Comparison of ENCODE assay signal across 7 mouse cellular contexts in genomic region chr10:41518981-41519618, GRCm38 (mm10). TPM values are rescaled to one million over a fixed set of nuclear protein-coding genes. Genes with fewer than 3 reads are reported as not detected.
DNase-seq lines count a peak whose midpoint lies in the region; ATAC-seq and TF ChIP-seq lines count a peak whose summit lies in the region.

TSS of gene Cd164 (plus strand) at chr10:41519414.

- peak; percentile 94 for TF ChIP-seq POLR2A in kidney, adult 2 months (IDR thresholded peaks at IDR 0.05; ENCODE audit: low read depth, low read length)
- TF ChIP-seq POLR2A in spleen, adult 2 months (IDR thresholded peaks at IDR 0.05; ENCODE audit: low read depth, low read length): peak; percentile 98

- peak within 1 kb of the TSS; percentile 83 for H3K4me2 ChIP-seq in embryonic facial prominence, embryonic 12.5 days (replicated peaks)
- H3K4me2 ChIP-seq in limb, embryonic 12.5 days: peak within 1 kb of the TSS; percentile 78
- H3K4me2 ChIP-seq in midbrain, embryonic 15.5 days: peak within 1 kb of the TSS; percentile 66

- H3K4me1 ChIP-seq in embryonic facial prominence, embryonic 12.5 days: peaks cover 19% of the 10 kb centered on the region
- H3K4me1 ChIP-seq in kidney, adult 2 months (ENCODE audit: control insufficient read depth, insufficient read depth, low read length): peaks cover 10% of the 10 kb centered on the region; the same call in 1 of the 2 replicates
- H3K4me1 ChIP-seq in limb, embryonic 12.5 days (replicated peaks): peaks cover 24% of the 10 kb centered on the region
- H3K4me1 ChIP-seq in midbrain, embryonic 15.5 days: peaks cover 29% of the 10 kb centered on the region
- H3K4me1 ChIP-seq in spleen, adult 2 months (ENCODE audit: control insufficient read depth, insufficient read depth, insufficient read length): peaks cover 12% of the 10 kb centered on the region; the same call in 1 of the 2 replicates

- H3K9ac ChIP-seq in embryonic facial prominence, embryonic 12.5 days: peak within 1 kb of the TSS; percentile 93
- H3K9ac ChIP-seq in limb, embryonic 12.5 days (replicated peaks): peak within 1 kb of the TSS; percentile 95
- peak within 1 kb of the TSS; percentile 79 for H3K9ac ChIP-seq in midbrain, embryonic 15.5 days

- H3K9me3 ChIP-seq in embryonic facial prominence, embryonic 12.5 days: no peaks in the 10 kb centered on the region
- no peaks in the 10 kb centered on the region for H3K9me3 ChIP-seq in limb, embryonic 12.5 days
- no peaks in the 10 kb centered on the region for H3K9me3 ChIP-seq in midbrain, embryonic 15.5 days

- H3K27me3 ChIP-seq in embryonic facial prominence, embryonic 12.5 days: no peaks in the 10 kb centered on the region
- no peaks in the 10 kb centered on the region for H3K27me3 ChIP-seq in kidney, adult 2 months (replicated peaks; ENCODE audit: control insufficient read depth, insufficient read depth, low read length)
- no peaks in the 10 kb centered on the region for H3K27me3 ChIP-seq in limb, embryonic 12.5 days
- H3K27me3 ChIP-seq in midbrain, embryonic 15.5 days (replicated peaks): no peaks in the 10 kb centered on the region
- H3K27me3 ChIP-seq in spleen, adult 2 months (ENCODE audit: control insufficient read depth, insufficient read depth, low read length): no peaks in the 10 kb centered on the region

- no peak for TF ChIP-seq CTCF in kidney, adult 2 months (conservative IDR thresholded peaks at IDR 0.05; ENCODE audit: insufficient read depth, insufficient read length, low read depth, low read length)
- TF ChIP-seq CTCF in spleen, adult 2 months (IDR thresholded peaks at IDR 0.05; ENCODE audit: extremely low read depth, insufficient read depth, insufficient read length, insufficient replicate concordance): no peak

- ATAC-seq in embryonic facial prominence, embryonic 12.5 days (ENCODE audit: insufficient number of reproducible peaks, insufficient read depth, low FRiP score, low TSS enrichment): peak; percentile 92
- ATAC-seq in limb, embryonic 12.5 days (ENCODE audit: insufficient number of reproducible peaks, insufficient read depth, low FRiP score, low TSS enrichment, low read depth): peak; percentile 94
- peak; percentile 95 for ATAC-seq in midbrain, embryonic 15.5 days (replicated peaks)

- H3K36me3 ChIP-seq in embryonic facial prominence, embryonic 12.5 days: 0 out of 2 replicates have a peak, but pooled peaks cover 5% of the 10 kb centered on the region
- H3K36me3 ChIP-seq in kidney, adult 2 months (ENCODE audit: control insufficient read depth, insufficient read depth, low read length): peaks cover 2% of the 10 kb centered on the region; the same call in 1 of the 2 replicates
- peaks cover 12% of the 10 kb centered on the region for H3K36me3 ChIP-seq in limb, embryonic 12.5 days
- no peaks in the 10 kb centered on the region for H3K36me3 ChIP-seq in midbrain, embryonic 15.5 days (replicated peaks)
- H3K36me3 ChIP-seq in spleen, adult 2 months (ENCODE audit: control insufficient read depth, insufficient read depth, low read length): peaks cover 4% of the 10 kb centered on the region; the same call in 1 of the 2 replicates

- WGBS in embryonic facial prominence, embryonic 12.5 days: under 1% methylated on average over 69 of the region's 69 CpGs
- under 1% methylated on average over 69 of the region's 69 CpGs for WGBS in kidney, adult 2 months
- under 1% methylated on average over 69 of the region's 69 CpGs for WGBS in limb, embryonic 12.5 days
- WGBS in midbrain, embryonic 15.5 days: 0% methylated on average over 69 of the region's 69 CpGs
- WGBS in spleen, adult 2 months: under 1% methylated on average over 68 of the region's 69 CpGs

- peak; percentile 93 for DNase-seq in adrenal gland, postnatal 25 days
- DNase-seq in heart, adult 18-20 months: peak; percentile 92 to 95
- peak; percentile 96 for DNase-seq in kidney, adult 2 months
- DNase-seq in spleen, adult 2 months (ENCODE audit: low read depth in 1 of 2, low spot score in 2 of 2): peak; percentile 87 to 90

- H3K27ac ChIP-seq in embryonic facial prominence, embryonic 12.5 days: peak within 1 kb of the TSS; percentile 96
- peak within 1 kb of the TSS; percentile 97 for H3K27ac ChIP-seq in kidney, adult 2 months (ENCODE audit: insufficient read depth, low read depth, low read length)
- H3K27ac ChIP-seq in limb, embryonic 12.5 days: peak within 1 kb of the TSS; percentile 97
- peak within 1 kb of the TSS; percentile 99 for H3K27ac ChIP-seq in midbrain, embryonic 15.5 days
- peak within 1 kb of the TSS; percentile 98 for H3K27ac ChIP-seq in spleen, adult 2 months (ENCODE audit: insufficient read depth, low read length)

- peak within 1 kb of the TSS; percentile 96 for H3K4me3 ChIP-seq in embryonic facial prominence, embryonic 12.5 days
- H3K4me3 ChIP-seq in kidney, adult 2 months (ENCODE audit: insufficient read depth, low read depth, low read length): peak within 1 kb of the TSS; percentile 76
- H3K4me3 ChIP-seq in limb, embryonic 12.5 days (replicated peaks): peak within 1 kb of the TSS; percentile 91
- peak within 1 kb of the TSS; percentile 80 for H3K4me3 ChIP-seq in midbrain, embryonic 15.5 days
- peak within 1 kb of the TSS; percentile 95 for H3K4me3 ChIP-seq in spleen, adult 2 months (ENCODE audit: extremely low read depth, insufficient read depth, insufficient read length)

RNA-seq across cellular contexts. Expression of gene Cd164, which starts in this region (rescaled TPM):
- total RNA-seq in adrenal gland, postnatal 25 days (2021): 213 and 238 TPM in 2 replicates
- polyA plus RNA-seq in embryonic facial prominence, embryonic 12.5 days (2016; fragmentation: Nextera tagmentation; extraction: Ambion mirVana): 164 and 178 TPM in 2 replicates
- total RNA-seq in heart, adult 18-20 months (2021): 100 to 1,000 TPM; 131 to 151 TPM
- polyA plus RNA-seq in kidney, adult 2 months (2012; rRNA removed): 241 and 291 TPM in 2 replicates
- polyA plus RNA-seq in limb, embryonic 12.5 days (2016; fragmentation: Nextera tagmentation; extraction: Ambion mirVana): 170 and 176 TPM in 2 replicates
- 43.8 and 48.7 TPM in 2 replicates for polyA plus RNA-seq in midbrain, embryonic 15.5 days (2015; fragmentation: Nextera tagmentation; extraction: Ambion mirVana)
- polyA plus RNA-seq in spleen, adult 2 months (2012; rRNA removed): 65.3 and 76.3 TPM in 2 replicates

Comparison
In these comparisons a context has a peak if more than half of its experiments do, and no peak if none do; other contexts are left out.
1. Peak in every context shown above with its lines: DNase-seq, ATAC-seq, H3K4me3 ChIP-seq and H3K27ac ChIP-seq.